Comparison of ENCODE assay signal across 8 mouse cellular contexts in the genomic region with DNA sequence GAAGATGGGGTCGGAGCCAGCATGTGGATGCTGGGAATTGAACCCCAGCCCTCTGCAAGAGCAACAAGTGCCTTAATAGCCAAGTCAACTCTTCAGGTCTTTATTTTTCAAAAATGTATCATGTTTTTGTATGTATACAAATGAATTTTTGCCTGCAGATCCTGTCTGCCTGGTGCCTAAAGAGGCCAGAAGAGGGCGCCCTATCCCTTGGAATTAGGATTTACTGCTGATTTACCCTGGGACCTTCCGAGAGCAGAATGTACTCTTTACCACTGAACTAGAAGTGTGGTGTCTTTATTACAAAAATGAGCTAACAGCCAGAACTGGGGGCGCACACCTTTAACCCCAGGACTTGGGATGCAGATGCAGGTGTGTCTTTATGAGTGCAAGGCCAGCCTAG. TPM values are rescaled to one million over a fixed set of nuclear protein-coding genes. Genes with fewer than 3 reads are reported as not detected.
DNase-seq lines count a peak whose midpoint lies in the region; ATAC-seq and TF ChIP-seq lines count a peak whose summit lies in the region.
"Had no signal": no experiment of that assay in that cellular context is flagged by ENCODE, and none has a peak within 500 bp of the region (broad histone marks: within the 10 kb centered on the region; RNA-seq: fewer than 3 reads in every experiment).

No protein-coding gene starts in this region.

- intact Hi-C loops in gastrocnemius, adult 2 months (cut with DNase I): loop anchor here (2.0 kb wide), 1 partner anchor 217 kb away; no protein-coding TSS in a partner anchor

- H3K27ac ChIP-seq in gastrocnemius, adult 2 months: no peak overlapping the region
- H3K27ac ChIP-seq: limb, embryonic 12.5 days had no signal

- DNase-seq in MN1 (ENCODE audit: low spot score): peak; percentile 68
- peak; percentile 62 for DNase-seq in cerebellum, adult 9-11 months
- peak; percentile 70 for DNase-seq in gastrocnemius, adult 2 months
- peak; percentile 43 to 85 for DNase-seq in layer of hippocampus, adult 18-20 months (ENCODE audit: low spot score in 2 of 2)
- peak; percentile 78 for DNase-seq in lung, postnatal 10 days
- DNase-seq in spleen, adult 12 weeks (ENCODE audit: low spot score): peak; percentile 39

- ATAC-seq in CD4-positive, CD25-positive, alpha-beta regulatory T cell, adult 4 months: peak; percentile 72

- peak; percentile 80 for TF ChIP-seq CTCF in gastrocnemius, adult 2 months (IDR thresholded peaks at IDR 0.05)

- no peak overlapping the region for H3K4me3 ChIP-seq in gastrocnemius, adult 2 months
- H3K4me3 ChIP-seq: limb, embryonic 12.5 days had no signal

RNA-seq across cellular contexts. Expression of gene Rpgrip1, which starts 13.4 kb away (rescaled TPM):
- 10 to 100 TPM; 78.7 to 78.9 TPM for polyA plus RNA-seq in CD4-positive, CD25-positive, alpha-beta regulatory T cell, adult 4 months (2017; shearing (Covaris generic))
- not detected for total RNA-seq in gastrocnemius, adult 2 months (2021)
- 1 to 10 TPM; 1.2 to 1.9 TPM for total RNA-seq in layer of hippocampus, adult 18-20 months (2021)

RNA-seq across cellular contexts. Expression of gene Hnrnpc, which starts 20.1 kb away (rescaled TPM):
- 100 to 1,000 TPM; 463 to 514 TPM for polyA plus RNA-seq in CD4-positive, CD25-positive, alpha-beta regulatory T cell, adult 4 months (2017; shearing (Covaris generic))
- total RNA-seq in gastrocnemius, adult 2 months (2021): 100 to 1,000 TPM in 1 of 2 experiments, 10 to 100 TPM in 1; 81.7 to 100 TPM
- 100 to 1,000 TPM; 255 to 280 TPM for total RNA-seq in layer of hippocampus, adult 18-20 months (2021)
